Mouse (Mus musculus) embryonic fibroblast, embryonic 13.5 days (primary cell): ENCODE results near the gene Smyd3.

Experiments used
- CTCF ChIP-seq: IDR thresholded peaks from 2 replicates; pipeline ENCODE4 v1.5.1; 2011; ENCODE audit warnings: mild to moderate bottlenecking, control low read depth, low read length, moderate library complexity, borderline replicate concordance; ENCODE audit not compliant: insufficient read depth
- POLR2A ChIP-seq: IDR thresholded peaks from 2 replicates; pipeline ENCODE4 v1.6.1; 2011; ENCODE audit warnings: low read depth, mild to moderate bottlenecking, control low read depth, low read length, moderate library complexity

DNA sequence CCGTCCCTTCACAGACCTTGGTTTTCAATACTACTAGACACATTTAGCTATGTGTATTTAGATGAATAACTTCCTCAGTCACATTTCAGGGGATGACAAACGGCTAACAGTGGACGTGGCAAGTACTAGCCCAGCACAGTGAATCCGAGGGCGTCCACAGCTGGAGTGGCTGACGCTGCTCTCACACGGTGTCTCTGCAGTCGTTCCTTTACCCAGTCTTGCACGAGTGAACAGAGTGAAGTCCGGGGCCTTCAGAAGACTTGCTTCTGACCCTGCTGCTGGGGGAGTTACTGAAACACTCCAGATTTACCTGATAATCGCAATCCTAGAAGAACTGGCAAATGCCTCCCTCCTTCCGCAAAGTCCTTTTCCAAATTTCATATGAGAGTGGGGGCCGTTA is 74.0 kb downstream of the Smyd3 start:
- TF ChIP-seq CTCF, result no peak
- TF ChIP-seq POLR2A, result no peak
